Mouse (Mus musculus) stomach, embryonic 14.5 days (tissue): ENCODE data around the gene Ptprm. TPM values are rescaled to one million over a fixed set of nuclear protein-coding genes. Genes with fewer than 3 reads are reported as not detected.

Experiments
- ATAC-seq: fragments of 200-750 bp; cut with Nextera tagmentation; 2 replicates; pipeline ENCODE4 v1.8.0; 2017; ENCODE audit warnings: low read depth, moderate TSS enrichment; ENCODE audit not compliant: insufficient number of reproducible peaks, insufficient read depth, low FRiP score
- H3K27ac ChIP-seq: fragments of 300-500 bp; sonication (generic); 2 replicates; pipeline ENCODE4 v1.5.1; 2014; ENCODE audit warnings: mild to moderate bottlenecking, low read length, moderate library complexity, mixed read lengths
- H3K27me3 ChIP-seq: fragments of 300-500 bp; sonication (generic); 2 replicates; pipeline ENCODE4 v1.6.1; 2014; ENCODE audit warnings: low read length, control low read depth, mixed read lengths; ENCODE audit not compliant: control insufficient read depth, insufficient read depth
- H3K36me3 ChIP-seq: fragments of 300-500 bp; sonication (generic); 2 replicates; pipeline ENCODE4 v1.6.1; 2014; ENCODE audit warnings: mild to moderate bottlenecking, control low read depth, low read length, moderate library complexity, mixed read lengths; ENCODE audit not compliant: control insufficient read depth, insufficient read depth
- H3K4me1 ChIP-seq: fragments of 300-500 bp; sonication (generic); 2 replicates; pipeline ENCODE4 v1.6.1; 2014; ENCODE audit warnings: low read length, control low read depth, mixed read lengths; ENCODE audit not compliant: control insufficient read depth, insufficient read depth
- H3K4me2 ChIP-seq: fragments of 300-500 bp; sonication (generic); replicated peaks from 2 replicates; pipeline ENCODE4 v1.6.1; 2014; ENCODE audit warnings: low read depth, low read length, control low read depth
- H3K4me3 ChIP-seq: fragments of 300-500 bp; sonication (generic); 2 replicates; pipeline ENCODE4 v1.5.1; 2014; ENCODE audit warnings: low read depth, low read length, control low read depth
- H3K9ac ChIP-seq: fragments of 300-500 bp; sonication (generic); replicated peaks from 2 replicates; pipeline ENCODE4 v1.6.1; 2014; ENCODE audit warnings: low read depth, mild to moderate bottlenecking, control low read depth, low read length, moderate library complexity, mixed read lengths
- H3K9me3 ChIP-seq: fragments of 300-500 bp; sonication (generic); 2 replicates; pipeline ENCODE4 v1.6.1; 2016; ENCODE audit warnings: low read depth, low read length, control low read depth; ENCODE audit not compliant: control insufficient read depth
- WGBS: fragments of 180-500 bp; shearing (Covaris S2); extraction: QIAGEN DNeasy Blood & Tissue Kit; methylation state at CpG from one replicate; pipeline ENCODE4 v1.1.7; 2014; 5-methylcytosine and 5-hydroxymethylcytosine counted together
- polyA plus RNA-seq: library from polyadenylated mRNA; unstranded; fragments of >200 nt; fragmentation: Nextera tagmentation; extraction: Ambion mirVana; gene quantifications from 2 replicates; pipeline ENCODE4 v1.2.1, GENCODE M21; 2014

The Ptprm gene
- polyA plus RNA-seq, 1 experiment from 2014 or later = 17.7 TPM

GRCm38 (mm10) chr17:66756500-66756899 lies 597.8 kb downstream of the Ptprm start:
- WGBS = 49% methylated on average over 9 of the region's 9 CpGs
- H3K27ac ChIP-seq = peak overlapping the region; percentile 61
- no peak for ATAC-seq
- H3K4me1 ChIP-seq = peaks cover 10% of the 10 kb centered on the region; the same call in 1 of the 2 replicates
- no peak overlapping the region for H3K4me3 ChIP-seq
- H3K27me3 ChIP-seq = no peaks in the 10 kb centered on the region
- no peaks in the 10 kb centered on the region for H3K36me3 ChIP-seq
- H3K4me2 ChIP-seq = peak overlapping the region; percentile 14; the same call in 1 of the 2 replicates
- H3K9me3 ChIP-seq = no peaks in the 10 kb centered on the region
- no peak overlapping the region for H3K9ac ChIP-seq

GRCm38 (mm10) chr17:66755191-66755654 lies 599.0 kb downstream of the Ptprm start:
- no peaks in the 10 kb centered on the region for H3K36me3 ChIP-seq

GRCm38 (mm10) chr17:66754208-66754865 lies 599.9 kb downstream of the Ptprm start:
- H3K27me3 ChIP-seq = no peaks in the 10 kb centered on the region
- peaks cover 10% of the 10 kb centered on the region; the same call in 1 of the 2 replicates for H3K4me1 ChIP-seq
- no peak overlapping the region for H3K4me3 ChIP-seq
- no peak overlapping the region for H3K9ac ChIP-seq
- no peak for ATAC-seq
- no peak overlapping the region for H3K4me2 ChIP-seq
- 67% methylated on average over 9 of the region's 9 CpGs for WGBS
- no peak overlapping the region for H3K27ac ChIP-seq
- H3K9me3 ChIP-seq = no peaks in the 10 kb centered on the region
- H3K36me3 ChIP-seq = no peaks in the 10 kb centered on the region

More at GRCm38 (mm10) chr17:66755191-66755654, 599.0 kb downstream of the Ptprm start:
- ATAC-seq = no peak
- no peak overlapping the region for H3K9ac ChIP-seq
- H3K4me1 ChIP-seq = peaks cover 10% of the 10 kb centered on the region; the same call in 1 of the 2 replicates
- no peak overlapping the region for H3K4me3 ChIP-seq
- no peak overlapping the region for H3K27ac ChIP-seq
- H3K9me3 ChIP-seq = no peaks in the 10 kb centered on the region
- WGBS = 26% methylated on average over 3 of the region's 3 CpGs
- H3K27me3 ChIP-seq = no peaks in the 10 kb centered on the region
- H3K4me2 ChIP-seq = no peak overlapping the region

GRCm38 (mm10) chr17:66751746-66752145 lies 602.5 kb downstream of the Ptprm start:
- 85% methylated on average over 8 of the region's 8 CpGs for WGBS
- ATAC-seq = no peak
- Histone ChIP-seq H3K9me3 (no peaks in the 10 kb centered on the region), H3K36me3 (no peaks in the 10 kb centered on the region), H3K4me1 (peaks cover 10% of the 10 kb centered on the region; the same call in 1 of the 2 replicates), H3K27ac (no peak overlapping the region), H3K9ac (no peak overlapping the region), H3K4me3 (no peak overlapping the region), H3K27me3 (no peaks in the 10 kb centered on the region), H3K4me2 (no peak overlapping the region)

- no peaks in the 10 kb centered on the region for H3K27me3 ChIP-seq
- 0 out of 2 replicates have a peak, but pooled peaks cover 5% of the 10 kb centered on the region for H3K4me1 ChIP-seq
- H3K4me2 ChIP-seq = no peak overlapping the region
- H3K4me3 ChIP-seq = no peak overlapping the region
- no peaks in the 10 kb centered on the region for H3K9me3 ChIP-seq
- ATAC-seq = no peak
- no peaks in the 10 kb centered on the region for H3K36me3 ChIP-seq
- H3K9ac ChIP-seq = no peak overlapping the region
- no peak overlapping the region for H3K27ac ChIP-seq
- WGBS = 80% methylated on average over 4 of the region's 4 CpGs
Measured at GRCm38 (mm10) chr17:66750481-66751206, 603.6 kb downstream of the Ptprm start.

GRCm38 (mm10) chr17:66749976-66750375 lies 604.3 kb downstream of the Ptprm start:
- no peak overlapping the region for H3K27ac ChIP-seq
- ATAC-seq = no peak
- no peaks in the 10 kb centered on the region for H3K9me3 ChIP-seq
- H3K4me2 ChIP-seq = no peak overlapping the region
- H3K4me1 ChIP-seq = 0 out of 2 replicates have a peak, but pooled peaks cover 5% of the 10 kb centered on the region
- H3K27me3 ChIP-seq = no peaks in the 10 kb centered on the region
- 83% methylated on average over 7 of the region's 7 CpGs for whole genome bisulfite sequencing
- no peak overlapping the region for H3K9ac ChIP-seq
- H3K4me3 ChIP-seq = no peak overlapping the region
- no peaks in the 10 kb centered on the region for H3K36me3 ChIP-seq

GRCm38 (mm10) chr17:66746506-66746905 lies 607.8 kb downstream of the Ptprm start:
- no peak overlapping the region for H3K27ac ChIP-seq
- no peak overlapping the region for H3K4me3 ChIP-seq
- 89% methylated on average over 8 of the region's 8 CpGs for WGBS
- H3K4me2 ChIP-seq = no peak overlapping the region
- no peaks in the 10 kb centered on the region for H3K36me3 ChIP-seq
- no peaks in the 10 kb centered on the region for H3K27me3 ChIP-seq
- no peak overlapping the region for H3K9ac ChIP-seq
- no peaks in the 10 kb centered on the region for H3K9me3 ChIP-seq
- no peak for ATAC-seq
- no peaks in the 10 kb centered on the region for H3K4me1 ChIP-seq

- Histone ChIP-seq H3K27ac (no peak overlapping the region), H3K4me2 (no peak overlapping the region), H3K4me1 (no peaks in the 10 kb centered on the region), H3K36me3 (no peaks in the 10 kb centered on the region), H3K9me3 (no peaks in the 10 kb centered on the region), H3K27me3 (no peaks in the 10 kb centered on the region), H3K9ac (no peak overlapping the region), H3K4me3 (no peak overlapping the region)
- no peak for ATAC-seq
- WGBS = 50% methylated on average over 7 of the region's 7 CpGs
Measured at GRCm38 (mm10) chr17:66743321-66743720, 610.9 kb downstream of the Ptprm start.
